Mouse (Mus musculus): ENCODE measurements around the gene Syngr1.

The Syngr1 gene

GRCm38 (mm10) chr15:80130689-80131088 is 39.6 kb downstream of the Syngr1 start:
- in situ Hi-C loops (cut with MboI; ENCODE audit: low pct_unique_long_range_greater_than_20kb in 1 of 2, low sequenced_read_pairs in 2 of 2, unreplicated experiment in 1 of 2), result no loop called here

GRCm38 (mm10) chr15:80131421-80131820 is 40.3 kb downstream of the Syngr1 start:
- in situ Hi-C loops (cut with MboI; ENCODE audit: low pct_unique_long_range_greater_than_20kb in 1 of 2, low sequenced_read_pairs in 2 of 2, unreplicated experiment in 1 of 2), result no loop called here

DNA sequence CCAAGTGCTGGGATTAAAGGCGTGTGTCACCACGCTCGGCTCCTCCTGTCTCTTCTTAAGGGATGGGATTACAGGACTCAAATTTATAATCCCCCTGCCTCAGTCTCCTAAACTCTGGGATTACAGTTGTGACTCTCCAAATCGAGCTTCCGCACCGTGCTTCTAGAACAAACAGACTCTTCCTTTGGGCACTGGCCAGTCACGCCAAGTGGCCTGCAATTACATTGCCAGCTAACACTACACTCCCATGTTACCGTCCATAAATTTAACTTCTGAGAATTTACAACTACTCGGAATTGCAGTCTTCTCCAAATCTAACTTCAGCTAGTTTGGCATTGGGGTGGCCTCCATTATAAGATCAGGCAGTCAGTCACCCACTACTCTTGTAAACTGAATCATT is 41.3 kb downstream of the Syngr1 start:
- in situ Hi-C loops (cut with MboI; ENCODE audit: low pct_unique_long_range_greater_than_20kb in 1 of 2, low sequenced_read_pairs in 2 of 2, unreplicated experiment in 1 of 2), result no loop called here

DNA sequence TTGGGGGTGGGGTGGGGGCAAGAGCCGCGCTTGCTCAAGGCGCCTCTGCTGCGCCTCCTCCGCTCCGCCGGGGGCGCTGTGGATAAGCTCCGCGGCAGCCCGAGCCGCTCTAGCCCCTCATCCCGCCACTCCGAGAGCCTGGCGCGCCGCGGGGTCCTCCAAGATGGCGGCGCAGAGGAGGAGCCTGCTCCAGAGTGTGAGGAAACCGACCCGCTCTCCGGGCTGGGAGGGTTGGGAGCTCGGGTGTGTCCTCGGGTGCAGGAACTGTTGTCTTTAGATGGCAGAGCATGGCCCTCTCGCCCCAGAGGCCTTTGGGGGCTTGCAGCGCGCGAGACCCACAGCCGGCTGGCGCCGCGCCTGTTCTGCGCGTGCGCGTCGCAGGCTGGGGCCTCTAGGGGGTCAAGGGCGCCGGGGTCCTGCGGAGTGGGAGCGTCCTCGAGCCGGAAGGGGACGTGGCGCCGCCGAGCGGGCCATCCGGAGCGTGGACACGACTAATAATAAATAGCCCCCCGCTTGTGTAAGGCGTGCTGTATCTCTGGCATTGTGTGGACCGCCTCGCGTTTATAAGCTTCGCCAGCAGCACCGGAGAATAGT is 42.0 kb downstream of the Syngr1 start, which contains the start of gene Tab1:
TSS of gene Tab1 (plus strand) at position 135 of the 594 bp plus-strand sequence.
- in situ Hi-C loops (cut with MboI; ENCODE audit: low pct_unique_long_range_greater_than_20kb in 1 of 2, low sequenced_read_pairs in 2 of 2, unreplicated experiment in 1 of 2), result no loop called here

GRCm38 (mm10) chr15:80133682-80134449 is 42.7 kb downstream of the Syngr1 start:
- in situ Hi-C loops (cut with MboI; ENCODE audit: low pct_unique_long_range_greater_than_20kb in 1 of 2, low sequenced_read_pairs in 2 of 2, unreplicated experiment in 1 of 2), result no loop called here

- in situ Hi-C loops (cut with MboI; ENCODE audit: low pct_unique_long_range_greater_than_20kb in 1 of 2, low sequenced_read_pairs in 2 of 2, unreplicated experiment in 1 of 2), result no loop called here
Measured at GRCm38 (mm10) chr15:80134450-80134847, 43.3 kb downstream of the Syngr1 start.

DNA sequence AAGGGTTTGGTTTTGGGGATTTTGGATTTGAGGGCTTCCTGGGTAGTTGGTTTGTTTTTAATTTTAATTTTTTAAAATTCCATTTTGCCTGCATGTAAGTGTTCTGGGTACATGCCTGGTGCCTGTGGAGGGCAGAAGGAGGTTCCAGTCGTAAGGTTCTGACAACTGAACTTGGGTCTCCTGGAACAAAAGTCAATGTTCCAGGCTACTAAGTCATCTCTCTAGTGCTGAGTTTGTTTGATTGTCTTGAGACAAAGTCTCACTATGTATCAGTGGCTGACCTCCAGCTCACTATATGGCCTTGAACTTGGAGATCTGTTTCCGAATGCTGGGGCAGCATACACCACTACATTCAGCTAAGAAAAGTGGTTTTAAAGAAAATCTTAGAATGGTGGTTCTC is 44.4 kb downstream of the Syngr1 start:
- in situ Hi-C loops (cut with MboI; ENCODE audit: low pct_unique_long_range_greater_than_20kb in 1 of 2, low sequenced_read_pairs in 2 of 2, unreplicated experiment in 1 of 2), result no loop called here

DNA sequence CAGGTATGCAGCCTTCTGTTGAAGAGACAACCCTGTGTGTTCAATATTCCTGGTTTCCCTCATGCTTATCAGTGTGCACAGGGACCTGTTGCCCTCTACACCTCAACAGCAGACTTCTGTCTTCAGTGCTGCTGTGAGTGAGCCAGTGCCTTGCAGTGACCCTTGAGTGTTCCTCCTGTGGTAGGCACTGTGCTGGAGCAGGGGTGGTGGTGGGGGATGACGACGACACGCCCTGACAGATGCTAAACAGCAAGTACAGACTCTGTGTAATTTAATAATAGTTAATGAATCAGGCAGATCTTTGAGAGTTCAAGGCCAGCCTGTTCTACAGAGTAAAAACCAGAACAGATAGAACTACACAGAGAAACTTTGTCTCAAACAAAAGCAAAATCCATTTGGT is 45.5 kb downstream of the Syngr1 start:
- in situ Hi-C loops (cut with MboI; ENCODE audit: low pct_unique_long_range_greater_than_20kb in 1 of 2, low sequenced_read_pairs in 2 of 2, unreplicated experiment in 1 of 2), result no loop called here

- in situ Hi-C loops (cut with MboI; ENCODE audit: low pct_unique_long_range_greater_than_20kb in 1 of 2, low sequenced_read_pairs in 2 of 2, unreplicated experiment in 1 of 2), result no loop called here
Measured at GRCm38 (mm10) chr15:80137945-80138791, 47.0 kb downstream of the Syngr1 start.

GRCm38 (mm10) chr15:80140302-80140701 is 49.2 kb downstream of the Syngr1 start:
- in situ Hi-C loops (cut with MboI; ENCODE audit: low pct_unique_long_range_greater_than_20kb in 1 of 2, low sequenced_read_pairs in 2 of 2, unreplicated experiment in 1 of 2), result no loop called here

- in situ Hi-C loops (cut with MboI; ENCODE audit: low pct_unique_long_range_greater_than_20kb in 1 of 2, low sequenced_read_pairs in 2 of 2, unreplicated experiment in 1 of 2), result no loop called here
Measured at GRCm38 (mm10) chr15:80140878-80141277, 49.7 kb downstream of the Syngr1 start.

DNA sequence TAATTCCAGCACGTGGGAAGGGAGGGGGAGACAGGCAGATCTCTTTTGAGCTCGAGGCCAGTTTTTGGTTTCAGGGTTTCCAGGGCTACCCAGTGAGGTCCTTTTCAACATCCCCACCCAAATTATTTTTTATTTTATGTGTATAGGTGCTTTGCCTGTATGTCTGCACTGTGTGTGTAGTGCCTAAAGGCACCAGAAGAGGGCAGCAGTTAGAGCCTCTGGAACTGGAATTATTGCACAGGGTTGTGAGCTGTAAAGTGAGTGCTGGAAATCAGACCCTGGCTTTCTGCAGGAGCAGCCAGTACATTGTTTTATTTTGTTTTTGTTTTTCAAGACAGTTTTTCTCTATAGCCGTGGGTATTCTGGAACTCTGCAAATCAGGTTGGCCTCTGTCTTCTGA is 51.0 kb downstream of the Syngr1 start:
- in situ Hi-C loops (cut with MboI; ENCODE audit: low pct_unique_long_range_greater_than_20kb in 1 of 2, low sequenced_read_pairs in 2 of 2, unreplicated experiment in 1 of 2), result no loop called here

GRCm38 (mm10) chr15:80143760-80144159 is 52.6 kb downstream of the Syngr1 start:
- in situ Hi-C loops (cut with MboI; ENCODE audit: low pct_unique_long_range_greater_than_20kb in 1 of 2, low sequenced_read_pairs in 2 of 2, unreplicated experiment in 1 of 2), result no loop called here

DNA sequence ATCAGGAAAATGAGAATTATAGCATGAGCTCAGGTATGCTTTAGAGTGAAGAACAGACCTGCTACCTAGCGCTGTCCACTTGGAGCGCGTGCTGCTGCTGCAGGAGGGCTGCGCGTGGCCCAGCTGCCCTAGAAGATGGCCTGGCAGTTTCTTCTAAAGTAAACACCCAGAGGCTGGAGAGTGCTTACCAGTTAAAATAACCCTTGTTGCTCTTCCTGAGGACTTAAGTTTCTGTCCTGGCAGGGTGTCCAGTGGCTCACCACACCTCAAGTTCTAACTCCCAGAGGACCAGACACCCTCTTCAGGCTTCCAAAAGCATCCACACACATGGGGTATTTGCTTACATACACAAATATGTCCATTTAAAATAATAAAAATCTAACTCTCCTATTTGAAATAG is 54.3 kb downstream of the Syngr1 start:
- in situ Hi-C loops (cut with MboI; ENCODE audit: low pct_unique_long_range_greater_than_20kb in 1 of 2, low sequenced_read_pairs in 2 of 2, unreplicated experiment in 1 of 2), result no loop called here

DNA sequence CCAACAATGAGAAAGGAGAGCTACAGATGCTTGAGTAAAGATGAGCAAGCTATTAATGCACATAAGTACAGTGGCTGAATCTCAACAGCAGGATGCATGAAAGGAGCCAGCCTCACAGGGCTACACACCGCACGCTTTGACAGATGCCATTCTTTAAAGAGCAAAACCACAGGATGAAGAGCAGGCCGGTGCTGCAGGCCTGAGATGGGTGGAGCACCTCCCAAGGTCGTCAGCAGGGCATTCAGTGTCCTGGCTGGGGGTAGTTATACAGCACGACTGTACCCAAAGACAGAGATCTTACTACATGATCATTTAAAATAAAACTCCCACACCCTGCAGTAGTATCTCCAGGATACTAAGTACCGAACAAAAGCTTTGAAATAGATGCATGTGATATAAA is 55.0 kb downstream of the Syngr1 start:
- in situ Hi-C loops (cut with MboI; ENCODE audit: low pct_unique_long_range_greater_than_20kb in 1 of 2, low sequenced_read_pairs in 2 of 2, unreplicated experiment in 1 of 2), result no loop called here

- in situ Hi-C loops (cut with MboI; ENCODE audit: low pct_unique_long_range_greater_than_20kb in 1 of 2, low sequenced_read_pairs in 2 of 2, unreplicated experiment in 1 of 2), result no loop called here
Measured at GRCm38 (mm10) chr15:80147090-80147489, 56.0 kb downstream of the Syngr1 start.

DNA sequence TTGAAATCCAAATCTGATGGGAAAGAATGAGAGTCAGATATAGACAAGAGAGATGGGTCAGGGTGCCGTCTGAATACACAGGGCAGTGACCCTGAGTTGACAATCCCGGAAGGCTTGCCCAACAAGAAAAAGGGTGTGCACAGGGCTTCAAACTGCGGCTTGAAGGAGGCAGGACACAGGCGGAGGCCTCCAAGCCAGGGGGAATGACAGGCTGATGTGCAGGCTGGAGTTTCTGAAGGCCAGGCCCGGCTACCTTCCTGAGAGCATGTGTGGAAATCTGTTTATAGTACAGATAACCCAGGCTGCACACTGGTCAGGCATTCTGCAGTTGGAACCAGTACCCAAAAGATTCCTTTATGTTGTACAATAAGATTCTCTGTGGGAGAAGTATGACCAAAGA is 56.4 kb downstream of the Syngr1 start:
- in situ Hi-C loops (cut with MboI; ENCODE audit: low pct_unique_long_range_greater_than_20kb in 1 of 2, low sequenced_read_pairs in 2 of 2, unreplicated experiment in 1 of 2), result no loop called here

GRCm38 (mm10) chr15:80148565-80148964 is 57.4 kb downstream of the Syngr1 start:
- in situ Hi-C loops (cut with MboI; ENCODE audit: low pct_unique_long_range_greater_than_20kb in 1 of 2, low sequenced_read_pairs in 2 of 2, unreplicated experiment in 1 of 2), result no loop called here

DNA sequence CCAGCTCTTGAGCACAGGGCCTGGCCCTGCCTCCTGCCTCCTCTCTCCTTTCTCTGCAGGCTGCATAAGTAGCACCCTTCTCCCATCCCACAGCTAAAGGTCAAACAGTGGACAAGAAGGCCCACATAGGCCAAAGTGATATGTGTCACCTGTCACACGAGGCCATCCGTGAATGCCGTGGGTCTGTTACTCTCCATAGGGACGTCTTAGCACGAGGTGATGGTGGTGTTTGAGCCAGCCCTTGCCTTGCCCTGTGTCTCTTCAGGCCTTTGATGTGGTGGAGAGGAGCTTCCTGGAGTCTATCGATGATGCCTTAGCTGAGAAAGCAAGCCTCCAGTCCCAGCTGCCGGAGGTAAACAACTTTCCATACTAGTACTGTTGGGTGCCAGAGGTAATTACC is 58.4 kb downstream of the Syngr1 start:
- in situ Hi-C loops (cut with MboI; ENCODE audit: low pct_unique_long_range_greater_than_20kb in 1 of 2, low sequenced_read_pairs in 2 of 2, unreplicated experiment in 1 of 2), result no loop called here

Measured in mouse embryonic stem cell (cell line).